Mouse (Mus musculus) colon, adult 2 months (tissue): Measurements from ENCODE around the gene Gm5483. TPM values are rescaled to one million over a fixed set of nuclear protein-coding genes. Genes with fewer than 3 reads are reported as not detected.

ENCODE experiments used
- polyA plus RNA-seq: library from polyadenylated mRNA; depleted of rRNA; stranded (reverse); fragments of >200 nt; gene quantifications from 2 replicates; pipeline ENCODE4 v1.2.3, GENCODE M21; 2012; rRNA removed

The Gm5483 gene
- polyA plus RNA-seq = not detected in 2 replicates

DNA sequence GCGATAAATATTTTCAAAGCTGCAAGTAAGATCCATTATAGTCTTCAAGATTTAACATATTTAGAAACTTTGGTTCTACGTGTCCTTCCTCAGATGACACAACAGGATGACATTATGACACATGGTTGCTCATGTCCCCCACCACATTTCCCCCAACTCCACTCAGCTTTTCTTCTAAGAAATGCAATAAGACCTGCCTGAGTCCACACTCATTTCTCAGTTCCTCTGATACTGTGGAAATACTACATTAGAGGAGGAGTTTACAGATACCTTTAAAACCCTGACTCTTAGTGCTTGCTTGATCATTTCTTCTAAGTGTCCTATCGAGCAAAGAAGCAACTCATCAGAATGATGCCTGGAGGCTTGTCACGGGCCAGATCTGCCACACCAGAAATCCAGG is at the start of gene Gm5483:
Gm5483 (plus strand) TSS at position 301 of the 400 bp plus-strand sequence.

GRCm38 (mm10) chr16:36156402-36156975 is 27.5 kb upstream of the Gm5483 start, which contains the start of gene Stfa2l1:
TSS of gene Stfa2l1 (plus strand) at chr16:36156811.

GRCm38 (mm10) chr16:36209967-36210453 is 26.0 kb downstream of the Gm5483 start, which contains the start of gene Gm5416:
TSS of gene Gm5416 (plus strand) at chr16:36210403.

DNA sequence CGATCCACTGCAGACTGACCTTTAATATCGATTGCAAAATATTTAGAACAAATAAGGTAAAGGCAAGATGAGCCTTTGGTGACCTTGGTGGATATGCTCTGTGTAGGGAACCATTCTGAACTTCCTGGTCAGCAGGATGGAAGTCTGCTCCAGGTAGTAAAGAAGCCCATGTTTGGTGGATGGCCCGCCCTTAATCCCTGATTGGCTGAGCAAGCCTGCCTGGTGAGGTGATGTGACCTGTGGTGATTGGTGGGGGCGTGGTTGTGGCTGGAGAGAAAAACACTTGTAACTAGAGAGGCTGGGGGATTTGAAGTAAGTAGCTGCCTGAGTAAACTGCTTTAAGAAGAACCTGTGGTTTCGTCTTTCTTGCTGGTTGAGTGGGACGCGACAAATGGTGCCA is 37.2 kb downstream of the Gm5483 start, which contains the start of gene 2010005H15Rik:
2010005H15Rik (plus strand) TSS at position 301 of the 400 bp plus-strand sequence.

Other genes with a start within 250 kb of the Gm5483 start
- gene Parp9, start 245.7 kb upstream of the Gm5483 start, polyA plus RNA-seq = 5.6 TPM in 2 replicates
- gene Dtx3l, start 245.1 kb upstream of the Gm5483 start, polyA plus RNA-seq = 7.6 and 8.2 TPM in 2 replicates
- 3.3 and 3.7 TPM in 2 replicates for gene Kpna1, start 205.5 kb upstream of the Gm5483 start, polyA plus RNA-seq
- gene Wdr5b, start 143.0 kb upstream of the Gm5483 start, polyA plus RNA-seq = 0.91 and 0.95 TPM in 2 replicates
- 61.7 and 89.2 TPM in 2 replicates for gene Fam162a, start 112.6 kb upstream of the Gm5483 start, polyA plus RNA-seq
- gene Ccdc58, start 112.5 kb upstream of the Gm5483 start, polyA plus RNA-seq = 4.5 and 5.0 TPM in 2 replicates
- 0.03 TPM in 1 of 2 replicates, not detected in the other for gene Csta1, start 53.0 kb upstream of the Gm5483 start, polyA plus RNA-seq
- gene Stfa2l1, start 27.4 kb upstream of the Gm5483 start, polyA plus RNA-seq = not detected in 2 replicates
- not detected in 2 replicates for gene Gm5416, start 26.2 kb downstream of the Gm5483 start, polyA plus RNA-seq
- 0.28 TPM in 1 of 2 replicates, not detected in the other for gene 2010005H15Rik, start 37.3 kb downstream of the Gm5483 start, polyA plus RNA-seq
- not detected in 2 replicates for gene Stfa1, start 92.7 kb downstream of the Gm5483 start, polyA plus RNA-seq
- not detected in 2 replicates for gene BC117090, start 150.1 kb downstream of the Gm5483 start, polyA plus RNA-seq
- not detected in 2 replicates for gene BC100530, start 183.5 kb downstream of the Gm5483 start, polyA plus RNA-seq
- not detected in 2 replicates for gene Stfa2, start 224.2 kb downstream of the Gm5483 start, polyA plus RNA-seq